16 mouse cellular contexts compared by ENCODE assay signal in genomic region chr1:185196323-185196722, GRCm38 (mm10).
"Had no signal": no experiment of that assay in that cellular context is flagged by ENCODE, and none has a peak within 500 bp of the region (broad histone marks: within the 10 kb centered on the region; RNA-seq: fewer than 3 reads in every experiment).

No protein-coding gene starts in this region.

- H3K27me3 ChIP-seq: limb, embryonic 15.5 days; midbrain, embryonic 15.5 days; neural tube, embryonic 12.5 days; stomach, embryonic 15.5 days had no signal

- ATAC-seq: liver, embryonic 12.5 days; midbrain, embryonic 15.5 days had no signal

- H3K36me3 ChIP-seq: limb, embryonic 15.5 days; liver, embryonic 12.5 days; midbrain, embryonic 15.5 days; neural tube, embryonic 12.5 days; stomach, embryonic 15.5 days had no signal

- H3K4me1 ChIP-seq: limb, embryonic 15.5 days; liver, embryonic 12.5 days had no signal

- H3K9ac ChIP-seq: limb, embryonic 15.5 days; liver, embryonic 12.5 days; lung, embryonic 14.5 days; midbrain, embryonic 15.5 days; neural tube, embryonic 12.5 days; stomach, embryonic 15.5 days had no signal

- H3K27ac ChIP-seq: layer of hippocampus, adult 2 months; limb, embryonic 15.5 days; liver, embryonic 12.5 days; midbrain, embryonic 15.5 days; neural tube, embryonic 12.5 days; stomach, embryonic 15.5 days had no signal

- H3K4me2 ChIP-seq: limb, embryonic 15.5 days; liver, embryonic 12.5 days; lung, embryonic 14.5 days; midbrain, embryonic 11.5 days; midbrain, embryonic 15.5 days; neural tube, embryonic 12.5 days; stomach, embryonic 15.5 days had no signal

- H3K9me3 ChIP-seq: limb, embryonic 15.5 days; liver, embryonic 12.5 days; midbrain, embryonic 15.5 days; neural tube, embryonic 12.5 days; stomach, embryonic 15.5 days had no signal

- H3K4me3 ChIP-seq: layer of hippocampus, adult 2 months; limb, embryonic 15.5 days; liver, embryonic 12.5 days; midbrain, embryonic 15.5 days; neural tube, embryonic 12.5 days; stomach, embryonic 15.5 days had no signal

- DNase-seq: kidney, postnatal 10 days; kidney, postnatal 4 days; lung, embryonic 14.5 days; lung, postnatal 14 days; retina, postnatal 1 day; right cerebral cortex, postnatal 4 days; spleen, adult 18-20 months; thymus, adult 2 months; thymus, postnatal 25 days had no signal
